Mouse (Mus musculus) small intestine, adult 2 months (tissue): ENCODE data around the gene Hsf4.

ENCODE experiments used
- CTCF ChIP-seq: fragments of 200-500 bp; IDR thresholded peaks from 2 replicates; pipeline ENCODE4 v1.5.1; 2012; ENCODE audit warnings: low read depth, mild to moderate bottlenecking, control low read depth, inconsistent platforms, low read length, moderate library complexity, mixed read lengths; ENCODE audit not compliant: insufficient replicate concordance, insufficient read length; ENCODE audit errors: extremely low read depth
- POLR2A ChIP-seq: fragments of 200-500 bp; IDR thresholded peaks from 2 replicates; pipeline ENCODE4 v1.6.1; 2012; ENCODE audit warnings: low read depth, mild to moderate bottlenecking, control low read depth, inconsistent platforms, low read length, moderate library complexity

DNA sequence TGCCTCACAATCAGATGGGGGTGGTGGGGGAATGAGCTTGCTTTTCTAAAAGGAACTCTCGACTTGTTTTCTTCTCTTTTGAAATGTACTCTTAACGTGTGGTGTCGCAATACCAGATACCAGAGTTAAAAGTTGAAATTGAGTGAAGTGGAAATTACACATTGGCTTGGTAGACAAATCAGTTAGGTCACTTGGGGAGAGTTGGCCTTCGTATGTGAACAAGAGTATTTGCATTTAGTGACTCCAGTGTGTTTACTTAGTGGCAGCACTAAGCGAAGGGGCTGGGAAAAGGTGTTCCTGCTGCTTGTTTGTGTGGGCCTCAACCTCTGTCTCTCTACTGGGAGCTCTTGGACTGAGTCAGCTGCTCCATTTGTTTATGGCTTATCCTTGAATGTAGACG, 43.7 kb upstream of the Hsf4 start:
- no peak for TF ChIP-seq CTCF
- TF ChIP-seq POLR2A, result no peak
